Mouse (Mus musculus): Measurements from ENCODE around the gene Cdk10. TPM values are rescaled to one million over a fixed set of nuclear protein-coding genes. Genes with fewer than 3 reads are reported as not detected.
A peak's percentile ranks its signal among the peaks of the same experiment; 100 is the strongest.
"Not testable (repeated sequence)": the region's sequence is repeated elsewhere in the genome, so short reads cannot be mapped to it uniquely, and the experiment has no call there.

Cdk10 gene
- total RNA-seq, 1 experiment from 2014 or later: 42.8 TPM

DNA sequence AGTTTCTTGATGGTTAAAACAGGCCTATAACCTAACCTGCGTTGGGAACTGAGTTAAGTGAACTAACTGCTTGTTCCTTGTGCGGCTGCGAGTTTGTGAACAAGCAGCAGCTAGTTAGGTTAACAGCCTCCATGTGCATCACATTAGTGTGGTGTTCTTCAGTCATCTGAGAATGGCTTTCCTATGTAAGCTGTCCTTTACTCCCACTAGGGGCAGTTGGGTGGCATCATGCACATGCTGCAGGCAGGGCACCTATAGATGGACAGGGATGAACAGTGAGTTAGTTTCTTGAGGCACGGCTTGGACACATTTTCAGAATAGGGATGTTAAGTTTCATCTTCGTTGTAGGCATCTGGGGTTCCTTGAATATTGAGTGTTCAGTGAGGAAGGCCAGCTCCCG is 30.5 kb downstream of the Cdk10 start:
- ATAC-seq (replicated peaks; ENCODE audit: insufficient number of reproducible peaks, low FRiP score, low TSS enrichment, poor library complexity, severe bottlenecking): no peak

DNA sequence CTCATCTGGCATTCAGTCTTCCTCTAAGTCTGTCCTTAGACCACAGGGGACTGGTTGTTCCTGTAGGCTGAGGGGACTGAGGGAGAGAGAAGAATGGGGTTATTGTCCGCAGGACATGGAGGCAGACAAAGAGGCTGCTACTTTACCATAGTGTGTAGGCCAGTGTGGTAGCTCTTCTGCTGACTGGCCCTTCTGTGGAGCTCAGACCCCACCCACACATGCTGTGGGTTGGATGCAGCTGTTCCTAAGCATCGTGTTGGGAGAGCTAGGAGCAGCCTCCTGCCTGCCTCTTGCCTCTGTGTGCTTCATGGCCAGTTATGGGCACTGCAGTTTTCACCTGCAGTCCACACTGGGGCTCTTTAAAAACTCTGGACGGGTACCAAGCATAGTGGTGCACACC is 32.5 kb downstream of the Cdk10 start:
- no peak for ATAC-seq (replicated peaks; ENCODE audit: insufficient number of reproducible peaks, low FRiP score, low TSS enrichment, poor library complexity, severe bottlenecking)

DNA sequence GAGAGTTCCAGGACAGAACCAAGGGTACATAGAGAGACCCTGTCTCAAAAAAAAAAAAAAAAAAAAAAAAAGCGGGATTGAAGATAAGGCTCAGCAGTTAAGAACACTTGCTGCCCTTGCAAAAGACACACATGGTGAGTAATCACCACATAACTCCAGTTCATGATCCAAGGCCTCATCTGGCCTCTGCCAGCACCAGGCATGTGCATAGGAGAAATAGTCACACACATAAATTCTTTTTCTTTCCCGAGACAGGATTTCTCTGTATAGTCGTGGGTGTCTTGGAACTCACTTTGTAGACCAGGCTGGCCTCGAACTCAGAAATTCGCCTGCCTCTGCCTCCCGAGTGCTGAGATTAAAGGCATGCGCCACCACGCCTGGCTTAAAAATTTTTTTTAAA is 33.0 kb downstream of the Cdk10 start:
- not testable (repeated sequence) for ATAC-seq (replicated peaks; ENCODE audit: insufficient number of reproducible peaks, low FRiP score, low TSS enrichment, poor library complexity, severe bottlenecking)

DNA sequence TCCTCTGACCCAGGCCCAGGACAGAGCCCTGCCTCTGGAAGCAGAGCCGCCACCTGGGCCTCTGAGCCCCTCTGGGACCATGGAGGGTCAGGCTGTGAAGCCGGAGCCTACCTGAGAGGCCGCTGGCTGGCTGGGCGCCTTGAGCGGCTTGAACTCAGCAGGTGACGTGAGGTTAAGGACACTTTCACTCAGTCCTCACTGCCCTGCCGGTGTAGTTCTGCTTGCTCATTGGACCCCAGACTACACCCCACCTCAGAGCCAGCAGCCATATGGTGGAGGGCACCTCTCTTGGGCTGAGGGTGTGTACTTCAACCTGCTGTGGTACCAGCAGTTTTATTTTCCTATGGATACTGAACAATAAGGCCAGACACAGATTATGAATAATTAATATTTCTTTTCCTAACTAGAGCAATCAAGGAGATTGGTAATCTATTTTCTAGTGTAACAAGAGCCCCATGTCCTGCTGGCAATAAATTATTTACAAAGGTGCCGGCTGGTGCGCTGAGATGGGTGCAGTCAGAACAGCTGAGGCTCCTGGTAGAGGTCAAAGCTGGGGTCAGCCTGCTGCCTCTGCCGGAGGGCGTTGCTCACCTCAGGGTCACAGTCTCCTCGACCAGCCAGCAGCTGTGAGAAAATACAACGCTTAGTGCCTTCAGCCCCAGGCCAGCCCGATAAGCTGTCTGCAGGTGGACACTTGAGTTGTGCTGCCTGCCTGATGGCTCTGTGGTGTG is 43.4 kb downstream of the Cdk10 start:
- no peak for ATAC-seq (replicated peaks; ENCODE audit: insufficient number of reproducible peaks, low FRiP score, low TSS enrichment, poor library complexity, severe bottlenecking)

DNA sequence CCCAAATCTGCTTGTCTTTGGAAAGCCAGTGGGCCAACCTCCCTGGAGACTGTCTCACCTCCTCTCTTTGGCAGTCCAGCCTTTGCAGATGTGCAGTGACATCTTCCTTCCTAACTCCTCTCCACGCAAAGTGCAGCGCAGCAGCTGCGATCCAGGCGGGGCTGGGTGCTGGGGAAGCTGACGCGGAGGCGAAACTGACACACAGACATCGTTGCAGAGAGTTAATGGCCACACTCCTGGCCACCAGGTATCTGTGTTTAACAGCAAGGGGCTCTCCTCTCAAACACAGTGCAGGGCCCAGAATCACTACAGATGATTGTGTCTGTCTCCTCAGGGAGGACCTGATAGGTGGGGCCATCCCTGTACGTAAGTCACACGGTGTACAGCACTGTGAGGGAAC is 46.5 kb downstream of the Cdk10 start:
- ATAC-seq (replicated peaks; ENCODE audit: insufficient number of reproducible peaks, low FRiP score, low TSS enrichment, poor library complexity, severe bottlenecking): no peak

DNA sequence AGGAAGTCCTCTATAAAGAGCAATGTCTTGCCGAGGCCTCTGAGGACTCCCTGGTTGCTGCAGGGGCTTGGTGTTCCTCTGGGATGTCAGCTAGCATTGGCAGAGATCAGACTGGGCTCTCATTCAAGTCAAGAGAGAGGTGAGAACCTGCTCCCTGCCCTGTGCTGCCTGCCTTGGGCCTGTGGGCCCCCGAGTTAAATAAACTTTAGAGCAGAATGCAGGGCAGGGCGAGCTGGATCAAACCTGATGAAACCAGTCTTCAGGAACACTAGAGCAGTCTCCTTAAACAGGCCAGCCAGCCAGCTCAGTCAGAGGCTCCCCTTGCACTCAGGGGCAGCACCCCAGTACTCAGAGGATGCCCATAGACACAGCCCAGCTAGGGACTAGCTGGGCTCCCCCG is 47.3 kb downstream of the Cdk10 start:
- ATAC-seq (replicated peaks; ENCODE audit: insufficient number of reproducible peaks, low FRiP score, low TSS enrichment, poor library complexity, severe bottlenecking): no peak

- no peak for ATAC-seq (replicated peaks; ENCODE audit: insufficient number of reproducible peaks, low FRiP score, low TSS enrichment, poor library complexity, severe bottlenecking)
Measured at GRCm38 (mm10) chr8:123274447-123274846, 49.8 kb downstream of the Cdk10 start.

DNA sequence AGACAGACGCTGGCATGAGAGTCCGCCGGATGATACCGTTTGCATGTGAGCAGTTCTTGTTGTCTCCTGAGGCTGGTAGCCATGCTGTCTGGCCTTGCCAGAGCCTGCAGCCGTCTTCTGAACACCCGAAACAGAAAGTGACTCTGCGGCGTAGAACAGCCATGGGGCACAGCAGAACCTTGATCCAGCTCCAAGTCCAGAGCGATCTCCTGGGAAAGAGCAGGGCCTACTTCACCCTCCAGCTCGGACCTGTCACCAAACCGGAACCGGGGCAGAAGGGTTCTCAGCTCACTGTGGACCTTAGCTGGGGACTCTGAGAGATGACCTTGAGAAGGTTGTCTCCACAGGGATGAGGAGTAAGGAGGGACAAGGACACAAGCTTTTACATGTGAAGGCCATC is 50.5 kb downstream of the Cdk10 start:
- ATAC-seq (replicated peaks; ENCODE audit: insufficient number of reproducible peaks, low FRiP score, low TSS enrichment, poor library complexity, severe bottlenecking): no peak

DNA sequence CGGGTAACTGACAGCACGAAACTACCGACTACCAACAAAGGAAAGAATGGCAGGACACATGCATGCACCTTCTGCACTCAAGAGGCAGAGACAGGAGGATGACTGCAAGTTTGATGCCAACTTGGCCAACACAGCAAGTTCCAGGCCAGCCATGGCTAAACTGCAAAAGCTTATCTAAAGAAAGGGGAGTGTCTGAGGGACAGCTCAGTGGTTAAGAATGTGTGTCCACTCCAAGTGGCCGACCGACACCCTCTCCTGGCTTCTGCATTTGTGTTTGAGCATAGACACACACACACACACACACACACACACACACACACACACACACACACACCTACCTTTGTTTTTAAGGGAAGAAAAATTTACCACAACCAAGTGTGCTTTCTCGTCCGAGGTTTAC is 53.8 kb downstream of the Cdk10 start:
- no peak for ATAC-seq (replicated peaks; ENCODE audit: insufficient number of reproducible peaks, low FRiP score, low TSS enrichment, poor library complexity, severe bottlenecking)

GRCm38 (mm10) chr8:123279828-123280227 is 55.2 kb downstream of the Cdk10 start:
- ATAC-seq (replicated peaks; ENCODE audit: insufficient number of reproducible peaks, low FRiP score, low TSS enrichment, poor library complexity, severe bottlenecking): peak; percentile 43

DNA sequence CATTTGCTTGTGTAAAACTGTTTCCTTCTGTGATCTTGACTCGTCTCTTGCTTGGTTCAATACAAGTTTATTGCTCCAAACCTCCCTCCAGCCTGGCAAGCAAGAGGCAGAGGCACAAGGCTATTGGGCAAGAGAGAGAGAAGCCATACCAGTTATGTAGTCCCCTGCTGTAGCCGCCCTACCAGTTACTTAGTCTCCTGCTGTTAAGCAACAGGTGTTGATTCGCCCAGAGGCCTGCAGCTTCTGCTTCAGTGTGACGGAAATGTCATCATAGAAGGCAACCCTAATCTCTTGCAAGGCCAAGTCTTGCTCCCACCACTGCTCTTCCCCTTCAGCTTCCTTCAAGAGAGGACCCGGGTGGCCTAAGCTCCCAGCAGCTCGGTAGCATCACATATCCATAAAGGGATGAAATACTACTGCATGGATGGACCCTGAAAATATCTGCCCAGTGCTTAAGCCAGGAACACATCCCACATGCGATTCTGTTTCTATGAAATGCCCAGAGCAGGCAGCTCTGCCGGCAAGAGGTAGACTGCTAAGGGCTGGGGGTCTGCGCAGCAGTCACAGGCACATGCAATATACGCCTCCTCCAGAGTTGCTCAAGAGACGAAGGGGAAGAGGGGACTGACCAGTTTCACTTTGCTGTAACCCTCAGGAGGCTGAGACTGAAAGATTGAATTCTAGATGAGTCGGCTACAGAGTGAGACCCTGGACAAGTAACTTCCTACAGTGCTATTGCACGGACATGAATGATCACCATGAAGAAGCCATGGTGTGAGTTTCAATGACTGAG is 55.9 kb downstream of the Cdk10 start:
- ATAC-seq (replicated peaks; ENCODE audit: insufficient number of reproducible peaks, low FRiP score, low TSS enrichment, poor library complexity, severe bottlenecking): peak; percentile 72

Other genes with a start within 250 kb of the Cdk10 start
- gene Ankrd11, start 182.6 kb upstream of the Cdk10 start, total RNA-seq (2017): 160 to 261 TPM (median 161 TPM) in 3 replicates
- 42.5 to 63.1 TPM (median 50.2 TPM) in 3 replicates for gene Spg7, start 161.9 kb upstream of the Cdk10 start, total RNA-seq (2017)
- gene Rpl13, start 122.5 kb upstream of the Cdk10 start, total RNA-seq (2017): 1,374 to 1,974 TPM (median 1,861 TPM) in 3 replicates
- 3.8 to 29.8 TPM (median 13.9 TPM) in 3 replicates for gene Cpne7, start 107.5 kb upstream of the Cdk10 start, total RNA-seq (2017)
- not detected in 3 replicates for gene Sult5a1, start 66.5 kb upstream of the Cdk10 start, total RNA-seq (2017)
- gene Dpep1, start 38.6 kb upstream of the Cdk10 start, total RNA-seq (2017): not detected in 3 replicates
- gene Chmp1a, start 12.1 kb upstream of the Cdk10 start, total RNA-seq (2017): 53.4 to 64.6 TPM (median 62.4 TPM) in 3 replicates
- gene Spata33, start 12.0 kb upstream of the Cdk10 start, total RNA-seq (2017): not detected in 3 replicates
- 0.85 to 3.6 TPM (median 0.95 TPM) in 3 replicates for gene Spata2l, start 11.4 kb downstream of the Cdk10 start, total RNA-seq (2017)
- 17.2 to 28.0 TPM (median 25.4 TPM) in 3 replicates for gene Zfp276, start 29.4 kb downstream of the Cdk10 start, total RNA-seq (2017)
- gene Vps9d1, start 29.5 kb downstream of the Cdk10 start, total RNA-seq (2017): 28.2 to 59.4 TPM (median 54.9 TPM) in 3 replicates
- 11.2 to 31.4 TPM (median 24.6 TPM) in 3 replicates for gene Fanca, start 93.7 kb downstream of the Cdk10 start, total RNA-seq (2017)
- 0.32 TPM in 1 of 3 replicates, not detected in the others for gene Spire2, start 107.9 kb downstream of the Cdk10 start, total RNA-seq (2017)
- gene Tcf25, start 148.9 kb downstream of the Cdk10 start, total RNA-seq (2017): 415 to 577 TPM (median 562 TPM) in 3 replicates
- not detected in 3 replicates for gene Mc1r, start 182.3 kb downstream of the Cdk10 start, total RNA-seq (2017)
- gene Tubb3, start 186.6 kb downstream of the Cdk10 start, total RNA-seq (2017): 0.29 to 0.96 TPM (median 0.76 TPM) in 3 replicates
- gene Def8, start 198.7 kb downstream of the Cdk10 start, total RNA-seq (2017): 9.1 to 9.7 TPM (median 9.4 TPM) in 3 replicates

Measured in monocyte, adult 5-6 weeks (primary cell).